Mouse (Mus musculus): Measurements from ENCODE around the gene Fyco1. TPM values are rescaled to one million over a fixed set of nuclear protein-coding genes. Genes with fewer than 3 reads are reported as not detected.
"Not testable (repeated sequence)": the region's sequence is repeated elsewhere in the genome, so short reads cannot be mapped to it uniquely, and the experiment has no call there.

Fyco1 gene
- polyA plus RNA-seq, 1 experiment from 2014 or later, result 29.0 TPM

- H3K36me3 ChIP-seq (ENCODE audit: control insufficient read depth, insufficient read depth); H3K4me3 ChIP-seq (ENCODE audit: low read length): not testable (repeated sequence)
These were observed 102.0 kb downstream of the Fyco1 start for GRCm38 (mm10) chr9:123749687-123750086.

GRCm38 (mm10) chr9:123740799-123741198 is 110.9 kb downstream of the Fyco1 start:
- ATAC-seq (replicated peaks; ENCODE audit: extremely low read depth, insufficient read depth, low FRiP score), result no peak
- no peaks in the 10 kb centered on the region for H3K4me1 ChIP-seq (ENCODE audit: control insufficient read depth, insufficient read depth, low read length)
- H3K4me3 ChIP-seq (ENCODE audit: low read length), result no peak overlapping the region
- H3K9me3 ChIP-seq (replicated peaks; ENCODE audit: control insufficient read depth, low read length), result no peaks in the 10 kb centered on the region
- 79% methylated on average over 4 of the region's 4 CpGs for WGBS
- no peak overlapping the region for H3K27ac ChIP-seq (ENCODE audit: low read length)
- no peaks in the 10 kb centered on the region for H3K36me3 ChIP-seq (ENCODE audit: control insufficient read depth, insufficient read depth)
- no peak overlapping the region for H3K9ac ChIP-seq (ENCODE audit: low read length)
- no peaks in the 10 kb centered on the region for H3K27me3 ChIP-seq (ENCODE audit: control insufficient read depth, insufficient read depth, low read length)
- no peak overlapping the region for H3K4me2 ChIP-seq (ENCODE audit: low read depth, low read length)

More at GRCm38 (mm10) chr9:123749687-123750086, 102.0 kb downstream of the Fyco1 start:
- not testable (repeated sequence) for H3K4me1 ChIP-seq (ENCODE audit: control insufficient read depth, insufficient read depth, low read length); H3K9me3 ChIP-seq (replicated peaks; ENCODE audit: control insufficient read depth, low read length); H3K27ac ChIP-seq (ENCODE audit: low read length); H3K4me2 ChIP-seq (ENCODE audit: low read depth, low read length); ATAC-seq (replicated peaks; ENCODE audit: extremely low read depth, insufficient read depth, low FRiP score); H3K9ac ChIP-seq (ENCODE audit: low read length); H3K27me3 ChIP-seq (ENCODE audit: control insufficient read depth, insufficient read depth, low read length)
- WGBS, result 91% methylated on average over 7 of the region's 8 CpGs

Other genes with a start within 250 kb of the Fyco1 start
- gene Slc6a20b, start 219.3 kb downstream of the Fyco1 start, polyA plus RNA-seq (2015; fragmentation: Nextera tagmentation; extraction: Ambion mirVana), result 0.09 and 0.25 TPM in 2 replicates
- 2.2 and 8.4 TPM in 2 replicates for gene Ccr9, start 173.5 kb downstream of the Fyco1 start, polyA plus RNA-seq (2015; fragmentation: Nextera tagmentation; extraction: Ambion mirVana)
- gene Slc6a20a, start 173.0 kb downstream of the Fyco1 start, polyA plus RNA-seq (2015; fragmentation: Nextera tagmentation; extraction: Ambion mirVana), result 0.30 and 0.34 TPM in 2 replicates
- gene Lztfl1, start 134.2 kb downstream of the Fyco1 start, polyA plus RNA-seq (2015; fragmentation: Nextera tagmentation; extraction: Ambion mirVana), result 33.9 and 39.0 TPM in 2 replicates
- gene Cxcr6, start 45.4 kb downstream of the Fyco1 start, polyA plus RNA-seq (2015; fragmentation: Nextera tagmentation; extraction: Ambion mirVana), result 0.65 and 1.2 TPM in 2 replicates
- 0.05 TPM in 1 of 2 replicates, not detected in the other for gene Xcr1, start 10.1 kb upstream of the Fyco1 start, polyA plus RNA-seq (2015; fragmentation: Nextera tagmentation; extraction: Ambion mirVana)
- gene Ccr1, start 116.8 kb upstream of the Fyco1 start, polyA plus RNA-seq (2015; fragmentation: Nextera tagmentation; extraction: Ambion mirVana), result 1.2 and 1.8 TPM in 2 replicates
- not detected in 2 replicates for gene Ccr1l1, start 126.5 kb upstream of the Fyco1 start, polyA plus RNA-seq (2015; fragmentation: Nextera tagmentation; extraction: Ambion mirVana)
- 0.06 and 0.12 TPM in 2 replicates for gene Ccr3, start 170.1 kb upstream of the Fyco1 start, polyA plus RNA-seq (2015; fragmentation: Nextera tagmentation; extraction: Ambion mirVana)